Mouse (Mus musculus): ENCODE data around the gene Gsk3a.

DNA sequence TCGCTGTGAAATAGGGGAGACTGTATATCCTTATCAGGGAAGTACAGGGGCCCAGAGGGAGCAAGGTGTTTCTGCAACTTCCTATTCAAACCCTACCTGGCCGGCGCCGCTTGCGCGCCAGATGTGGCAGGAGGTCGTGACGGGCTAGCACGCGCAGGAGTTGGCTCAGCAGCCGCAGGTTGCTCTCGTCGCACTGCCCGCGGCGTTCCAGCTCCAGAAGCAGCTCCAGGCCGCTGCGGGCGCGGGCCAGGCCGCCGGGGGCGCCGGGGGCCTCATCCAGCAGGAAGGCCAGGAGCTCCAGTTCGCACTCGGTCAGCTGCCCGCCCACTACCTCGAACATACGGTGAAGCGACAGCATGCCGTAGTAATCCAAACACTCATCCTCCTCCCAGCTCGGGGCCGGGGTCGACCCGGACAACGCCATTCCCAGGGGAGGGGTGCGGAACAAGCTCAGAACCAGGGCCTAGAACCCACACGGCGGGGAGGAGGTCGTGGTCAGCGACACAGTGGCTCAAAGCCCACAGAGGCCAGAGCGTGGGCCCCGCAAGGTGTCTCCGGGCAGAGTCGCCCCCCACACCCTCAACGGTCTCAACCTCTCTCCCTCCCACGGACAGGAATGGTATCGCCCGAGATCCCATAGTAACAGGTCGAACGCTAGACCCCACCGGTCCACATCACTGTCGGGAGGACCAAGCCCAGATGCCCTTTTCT is 18.8 kb downstream of the Gsk3a start:
- TF ChIP-seq CTCF (IDR thresholded peaks at IDR 0.05; ENCODE audit: control insufficient read depth, insufficient read depth, insufficient read length) (no peak), FOSL1 (IDR thresholded peaks at IDR 0.05; ENCODE audit: insufficient read depth, low read length, poor library complexity, severe bottlenecking) (no peak), MYOD1 (IDR thresholded peaks at IDR 0.05; ENCODE audit: control insufficient read depth, insufficient read length, low read depth) (no peak), CEBPB (IDR thresholded peaks at IDR 0.05; ENCODE audit: low read depth) (no peak), MAX (IDR thresholded peaks at IDR 0.05) (no peak), USF1 (IDR thresholded peaks at IDR 0.05; ENCODE audit: low read depth) (no peak), MYOG (IDR thresholded peaks at IDR 0.05; ENCODE audit: control insufficient read depth, extremely low read depth, insufficient read length) (no peak)
